Mouse (Mus musculus) liver, embryonic 12.5 days (tissue): ENCODE results near the gene Afap1. TPM values are rescaled to one million over a fixed set of nuclear protein-coding genes. Genes with fewer than 3 reads are reported as not detected.

Experiments
- ATAC-seq: fragments of 200-750 bp; cut with Nextera tagmentation; 2 replicates; pipeline ENCODE4 v1.8.0; 2017; ENCODE audit warnings: moderate number of reproducible peaks, mild to moderate bottlenecking, moderate library complexity
- H3K27ac ChIP-seq: fragments of 300-500 bp; sonication (generic); 2 replicates; pipeline ENCODE4 v1.5.1; 2016; ENCODE audit warnings: mild to moderate bottlenecking
- H3K27me3 ChIP-seq: fragments of 300-500 bp; sonication (generic); replicated peaks from 2 replicates; pipeline ENCODE4 v1.6.1; 2016; ENCODE audit warnings: mild to moderate bottlenecking, moderate library complexity
- H3K36me3 ChIP-seq: fragments of 300-500 bp; sonication (generic); 2 replicates; pipeline ENCODE4 v1.6.1; 2016; ENCODE audit warnings: mild to moderate bottlenecking, moderate library complexity
- H3K4me1 ChIP-seq: fragments of 300-500 bp; sonication (generic); 2 replicates; pipeline ENCODE4 v1.6.1; 2016
- H3K4me2 ChIP-seq: fragments of 300-500 bp; sonication (generic); 2 replicates; pipeline ENCODE4 v1.6.1; 2016; ENCODE audit warnings: mild to moderate bottlenecking, moderate library complexity
- H3K4me3 ChIP-seq: fragments of 300-500 bp; sonication (generic); 2 replicates; pipeline ENCODE4 v1.5.1; 2016; ENCODE audit warnings: mild to moderate bottlenecking, moderate library complexity
- H3K9ac ChIP-seq: fragments of 300-500 bp; sonication (generic); 2 replicates; pipeline ENCODE4 v1.6.1; 2016; ENCODE audit warnings: mild to moderate bottlenecking, moderate library complexity
- H3K9me3 ChIP-seq: fragments of 300-500 bp; sonication (generic); replicated peaks from 2 replicates; pipeline ENCODE4 v1.6.1; 2016; ENCODE audit warnings: mild to moderate bottlenecking, moderate library complexity
- WGBS: fragments of 180-500 bp; shearing (Covaris S2); methylation state at CpG from one replicate; pipeline ENCODE4 v1.1.7; 2016; ENCODE audit not compliant: insufficient replicate concordance; 5-methylcytosine and 5-hydroxymethylcytosine counted together
- polyA plus RNA-seq: library from polyadenylated mRNA; unstranded; fragments of >200 nt; fragmentation: Nextera tagmentation; extraction: Ambion mirVana; gene quantifications from 2 replicates; pipeline ENCODE4 v1.2.1, GENCODE M21; 2016

Afap1 gene
- polyA plus RNA-seq, result 2.6 and 2.7 TPM in 2 replicates

DNA sequence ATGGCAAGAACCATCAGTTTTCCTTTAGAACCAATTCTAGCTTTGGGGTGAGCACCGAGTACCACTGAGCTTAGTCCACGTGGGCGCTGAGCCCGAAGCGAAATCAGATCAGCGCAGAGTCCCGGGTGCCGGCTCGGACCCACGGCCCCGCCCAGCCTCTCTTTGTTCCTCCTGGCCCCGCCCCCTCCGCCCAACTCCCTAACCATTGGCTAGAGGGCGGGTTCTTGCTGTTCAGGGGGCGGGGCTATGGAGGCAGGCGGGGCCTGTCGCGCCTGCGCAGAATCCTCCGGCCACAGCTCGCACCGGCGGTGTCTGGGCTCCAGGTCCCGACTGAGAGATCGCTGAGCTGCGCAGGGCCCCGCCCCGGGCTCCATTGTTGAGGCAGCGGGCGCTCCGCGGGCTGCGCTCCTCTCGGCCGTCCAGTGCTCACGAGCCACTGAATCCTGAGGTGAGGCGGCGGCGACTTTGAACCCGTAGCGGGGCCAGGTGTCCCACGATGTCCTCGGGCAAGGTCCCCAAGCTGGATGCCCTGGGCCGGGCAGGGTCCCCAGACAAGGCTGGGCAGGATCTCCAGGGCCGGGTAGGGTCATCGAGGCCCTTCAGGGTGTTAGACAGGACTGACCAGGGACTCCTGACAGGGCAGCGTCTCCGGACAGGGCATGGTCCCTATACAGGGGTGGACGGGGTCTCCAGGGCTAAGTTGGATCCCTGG lies at the start of gene Afap1:
TSS of gene Afap1 (plus strand) at position 227 of the 712 bp plus-strand sequence.
- Histone ChIP-seq H3K9ac (peak within 1 kb of the TSS; percentile 50), H3K9me3 (no peaks in the 10 kb centered on the region), H3K36me3 (no peaks in the 10 kb centered on the region), H3K4me3 (peak within 1 kb of the TSS; percentile 56), H3K27me3 (peaks cover 52% of the 10 kb centered on the region), H3K27ac (no peak within 1 kb of the TSS), H3K4me1 (peaks cover 14% of the 10 kb centered on the region), H3K4me2 (peak within 1 kb of the TSS; percentile 75)
- WGBS, result 2% methylated on average over 49 of the region's 49 CpGs
- peak; percentile 90 for ATAC-seq

DNA sequence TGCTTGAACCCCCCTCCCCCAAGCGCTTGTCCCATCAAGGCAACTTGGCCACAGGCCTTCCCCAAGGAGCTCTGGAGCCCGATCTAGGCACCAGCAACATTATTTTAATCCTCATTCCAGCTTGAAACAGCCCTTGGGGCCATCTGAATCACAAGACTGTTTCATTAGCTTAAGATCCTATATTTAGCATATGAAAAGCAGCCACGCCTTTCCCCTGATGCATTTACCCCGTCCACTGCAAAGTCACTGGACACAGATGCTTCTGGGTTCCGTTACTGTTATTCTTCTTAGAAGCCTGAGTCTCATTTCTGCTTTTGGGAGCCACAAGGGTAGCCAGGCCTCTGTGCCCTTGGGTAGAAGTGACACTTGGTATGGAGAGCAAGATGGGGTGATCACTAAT lies 41.6 kb upstream of the Afap1 start:
- no peak for ATAC-seq
- Histone ChIP-seq H3K27ac (no peak overlapping the region), H3K27me3 (no peaks in the 10 kb centered on the region), H3K9ac (no peak overlapping the region), H3K36me3 (no peaks in the 10 kb centered on the region), H3K4me1 (no peaks in the 10 kb centered on the region), H3K4me3 (no peak overlapping the region), H3K9me3 (no peaks in the 10 kb centered on the region), H3K4me2 (no peak overlapping the region)
- WGBS, result 51% methylated on average over 5 of the region's 5 CpGs

DNA sequence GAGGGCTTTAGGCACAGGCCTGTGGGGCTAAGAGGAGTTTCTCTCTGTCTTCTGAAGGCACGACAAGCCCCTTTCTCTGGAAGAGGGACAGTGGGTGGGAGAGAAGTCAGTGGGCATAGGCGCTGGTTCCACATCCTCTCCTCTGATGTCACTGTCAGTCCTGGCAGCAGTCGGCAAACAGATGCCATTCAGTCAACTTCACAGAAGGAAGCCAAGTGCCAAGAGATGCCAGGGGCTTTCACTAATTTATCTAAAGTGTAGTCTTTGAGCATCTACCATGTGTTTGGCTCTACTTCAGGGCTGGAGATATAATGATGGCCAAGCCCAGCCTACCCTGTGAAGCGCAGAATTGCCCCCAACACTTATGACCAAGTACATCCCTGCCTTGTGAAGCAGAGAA lies 39.7 kb upstream of the Afap1 start:
- no peak overlapping the region for H3K4me3 ChIP-seq
- H3K9me3 ChIP-seq, result no peaks in the 10 kb centered on the region
- no peak overlapping the region for H3K4me2 ChIP-seq
- ATAC-seq, result no peak
- H3K27ac ChIP-seq, result no peak overlapping the region
- no peak overlapping the region for H3K9ac ChIP-seq
- no peaks in the 10 kb centered on the region for H3K36me3 ChIP-seq
- WGBS, result 69% methylated on average over 4 of the region's 4 CpGs
- no peaks in the 10 kb centered on the region for H3K27me3 ChIP-seq
- no peaks in the 10 kb centered on the region for H3K4me1 ChIP-seq

DNA sequence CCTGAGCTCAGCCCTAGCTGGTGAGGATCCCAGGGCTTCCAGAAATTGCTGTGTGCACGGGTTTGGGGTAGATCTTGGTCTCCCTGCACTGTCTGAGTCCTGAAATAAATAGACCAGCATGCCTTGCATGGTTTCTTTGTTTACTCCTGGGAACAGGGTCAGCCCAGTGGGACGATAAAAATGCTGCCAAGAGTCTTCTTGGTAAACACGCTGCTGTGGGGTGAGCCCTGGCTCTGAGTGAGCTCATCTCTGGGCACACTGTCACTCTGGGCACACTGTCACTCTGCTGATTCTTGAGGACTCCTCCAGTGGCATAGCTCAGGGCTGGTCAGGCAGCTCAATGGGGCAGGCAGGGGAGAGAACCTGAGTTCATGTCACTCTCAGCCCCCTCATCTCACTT lies 36.9 kb upstream of the Afap1 start:
- Histone ChIP-seq H3K27ac (no peak overlapping the region), H3K9ac (no peak overlapping the region), H3K36me3 (no peaks in the 10 kb centered on the region), H3K4me3 (no peak overlapping the region), H3K4me2 (no peak overlapping the region), H3K27me3 (peaks cover 6% of the 10 kb centered on the region; the same call in 1 of the 2 replicates), H3K4me1 (no peaks in the 10 kb centered on the region), H3K9me3 (no peaks in the 10 kb centered on the region)
- 31% methylated on average over 3 of the region's 3 CpGs for WGBS
- no peak for ATAC-seq

DNA sequence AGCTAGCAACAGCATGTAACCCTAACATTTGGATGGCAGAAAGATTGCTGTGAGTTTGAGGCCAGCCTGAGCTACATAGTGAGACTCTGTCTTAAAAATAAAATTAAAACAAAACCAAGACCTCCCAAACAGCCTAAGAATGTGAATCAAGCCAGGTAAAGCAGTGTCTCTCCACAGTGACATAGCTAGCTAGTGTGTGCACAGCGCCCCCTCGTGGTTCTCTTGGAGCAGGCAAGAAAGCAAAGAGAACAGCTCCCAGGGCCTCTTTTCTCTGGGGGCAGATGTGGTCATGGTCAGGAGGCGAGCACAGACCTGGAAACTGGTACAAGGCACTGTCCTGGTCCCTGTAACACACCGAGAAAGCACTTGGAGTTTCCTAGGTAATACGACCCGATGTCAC lies 35.0 kb upstream of the Afap1 start:
- no peak overlapping the region for H3K4me2 ChIP-seq
- peaks cover 6% of the 10 kb centered on the region; the same call in 1 of the 2 replicates for H3K27me3 ChIP-seq
- no peak; the same call in 1 of the 2 replicates for ATAC-seq
- no peak overlapping the region for H3K27ac ChIP-seq
- no peak overlapping the region for H3K4me3 ChIP-seq
- no peak overlapping the region for H3K9ac ChIP-seq
- H3K4me1 ChIP-seq, result no peaks in the 10 kb centered on the region
- H3K9me3 ChIP-seq, result no peaks in the 10 kb centered on the region
- 23% methylated on average over 6 of the region's 6 CpGs for WGBS
- H3K36me3 ChIP-seq, result no peaks in the 10 kb centered on the region

DNA sequence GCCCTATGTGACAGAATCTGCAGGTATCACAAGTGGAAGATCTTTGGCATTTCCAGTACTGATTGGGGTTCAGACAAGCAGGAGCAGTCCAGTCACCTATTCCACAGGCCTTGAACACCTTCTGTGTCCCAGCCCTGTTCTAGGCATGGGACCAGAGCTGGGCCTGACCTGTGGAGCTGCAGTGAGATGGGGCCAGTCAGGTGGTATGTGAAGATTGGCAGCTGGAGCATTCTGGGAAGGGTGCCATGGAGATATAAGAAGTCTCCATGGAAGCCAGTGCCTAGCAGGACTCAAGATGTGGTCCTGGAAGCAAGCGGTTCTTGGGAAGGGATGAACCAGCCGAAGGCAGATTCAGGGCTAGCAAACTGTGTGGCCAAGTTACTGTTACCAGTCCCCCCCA lies 31.7 kb upstream of the Afap1 start:
- whole genome bisulfite sequencing, result 82% methylated on average over 2 of the region's 2 CpGs
- H3K4me1 ChIP-seq, result no peaks in the 10 kb centered on the region
- H3K36me3 ChIP-seq, result no peaks in the 10 kb centered on the region
- H3K27me3 ChIP-seq, result peaks cover 6% of the 10 kb centered on the region; the same call in 1 of the 2 replicates
- H3K4me3 ChIP-seq, result no peak overlapping the region
- no peak overlapping the region for H3K27ac ChIP-seq
- no peak overlapping the region for H3K4me2 ChIP-seq
- no peaks in the 10 kb centered on the region for H3K9me3 ChIP-seq
- ATAC-seq, result no peak
- no peak overlapping the region for H3K9ac ChIP-seq

DNA sequence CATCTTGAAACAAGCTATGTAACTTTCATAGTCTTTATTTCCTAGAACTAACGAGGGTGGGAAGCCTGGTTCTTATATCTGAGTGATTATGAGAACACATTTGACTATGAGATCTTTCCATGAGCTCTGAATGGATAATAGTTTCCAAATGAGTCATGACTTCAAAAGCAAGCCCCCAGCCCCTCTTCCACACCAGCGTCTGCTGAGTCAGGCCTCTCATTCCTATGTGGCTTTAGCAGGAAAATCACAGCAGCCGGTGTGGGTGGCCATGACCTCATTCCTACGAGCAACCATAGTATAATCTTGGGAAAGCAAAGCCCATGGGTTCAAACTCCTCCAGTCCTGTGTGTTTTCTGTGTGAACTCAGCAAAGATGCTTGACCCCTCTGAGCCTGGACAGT lies 23.1 kb upstream of the Afap1 start:
- H3K9ac ChIP-seq, result no peak overlapping the region
- ATAC-seq, result no peak
- 53% methylated on average over 4 of the region's 4 CpGs for WGBS

DNA sequence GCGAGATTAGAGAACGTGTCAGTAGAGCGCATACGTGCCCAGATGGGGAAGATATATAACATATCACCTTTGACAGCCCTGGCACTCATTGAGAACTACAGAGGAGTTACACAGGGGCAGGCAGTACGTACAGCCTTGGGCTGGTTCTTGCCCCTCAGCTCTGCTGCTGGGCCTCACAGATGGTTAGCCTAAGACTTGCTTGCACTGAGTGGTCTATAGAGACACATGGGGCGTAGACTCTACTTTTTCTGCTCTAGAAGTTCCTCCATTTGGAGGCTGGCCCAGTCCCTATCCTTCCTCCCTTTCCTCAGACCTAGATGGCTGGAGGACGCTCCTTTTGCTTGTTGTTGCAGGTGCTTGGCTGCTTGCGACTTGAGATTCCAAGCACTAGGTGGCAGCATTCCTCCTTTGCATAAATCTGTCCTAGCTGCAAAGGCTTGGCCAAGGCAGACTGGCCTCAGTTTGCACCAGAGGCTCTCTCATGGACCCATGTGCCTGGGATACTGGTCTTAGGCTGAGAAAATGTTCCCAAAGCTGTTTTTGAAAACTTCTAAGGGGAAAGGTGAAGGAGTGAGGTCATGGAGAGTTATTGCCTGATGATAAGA lies 22.6 kb upstream of the Afap1 start:
- Histone ChIP-seq H3K9me3 (no peaks in the 10 kb centered on the region), H3K4me1 (no peaks in the 10 kb centered on the region), H3K36me3 (no peaks in the 10 kb centered on the region), H3K27me3 (peaks cover 3% of the 10 kb centered on the region; the same call in 1 of the 2 replicates), H3K4me3 (no peak overlapping the region), H3K9ac (no peak overlapping the region), H3K27ac (no peak overlapping the region), H3K4me2 (no peak overlapping the region)
- 41% methylated on average over 8 of the region's 8 CpGs for WGBS
- ATAC-seq, result no peak

More for the DNA sequence above, 23.1 kb upstream of the Afap1 start:
- Histone ChIP-seq H3K9me3 (no peaks in the 10 kb centered on the region), H3K27ac (no peak overlapping the region), H3K4me1 (no peaks in the 10 kb centered on the region), H3K4me2 (no peak overlapping the region), H3K4me3 (no peak overlapping the region), H3K36me3 (no peaks in the 10 kb centered on the region), H3K27me3 (no peaks in the 10 kb centered on the region)

DNA sequence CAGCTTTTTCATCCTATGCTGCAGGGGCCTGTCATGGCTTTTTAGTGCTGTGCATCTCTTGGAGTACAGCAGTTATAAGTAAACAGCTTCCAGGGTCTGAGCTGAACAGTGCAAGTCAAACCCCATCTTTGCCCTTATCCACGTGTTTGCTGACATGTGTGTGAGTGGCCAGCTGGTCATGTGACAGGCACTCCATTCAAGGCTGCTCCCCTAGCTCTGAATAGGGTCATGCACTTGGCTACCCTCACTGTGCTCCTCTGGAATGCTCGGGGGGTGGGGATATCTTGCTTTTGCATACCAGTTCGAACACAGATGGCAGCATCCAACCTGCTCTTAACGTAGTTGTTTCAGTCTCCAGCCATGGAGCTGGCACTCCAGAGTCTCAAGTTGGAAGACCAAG lies 19.7 kb upstream of the Afap1 start:
- no peak for ATAC-seq
- H3K4me2 ChIP-seq, result no peak overlapping the region
- WGBS, result 54% methylated on average over 4 of the region's 4 CpGs

DNA sequence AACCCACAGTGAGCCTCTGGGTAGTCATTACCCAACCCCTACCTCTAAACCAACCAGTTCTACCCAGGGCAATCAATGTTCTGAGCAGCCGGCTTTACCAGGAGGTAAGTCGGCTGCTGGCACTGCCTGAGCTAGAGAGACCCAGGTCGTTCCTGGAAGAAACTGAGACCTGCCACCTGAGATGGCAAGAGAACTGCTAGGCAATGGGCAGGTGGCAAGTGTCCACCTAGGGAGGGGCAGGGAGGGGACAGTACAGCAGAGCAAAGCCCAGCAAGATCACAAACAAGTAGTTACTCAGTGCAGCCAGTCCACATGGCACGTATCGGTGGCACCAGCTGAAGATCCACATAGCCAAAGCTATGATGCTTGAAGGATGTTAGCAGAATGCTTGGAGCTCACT lies 16.9 kb upstream of the Afap1 start:
- H3K27ac ChIP-seq, result no peak overlapping the region
- H3K4me1 ChIP-seq, result no peaks in the 10 kb centered on the region
- no peaks in the 10 kb centered on the region for H3K36me3 ChIP-seq
- H3K27me3 ChIP-seq, result peaks cover 12% of the 10 kb centered on the region; the same call in 1 of the 2 replicates
- H3K4me2 ChIP-seq, result no peak overlapping the region
- H3K4me3 ChIP-seq, result no peak overlapping the region
- no peaks in the 10 kb centered on the region for H3K9me3 ChIP-seq
- no peak for ATAC-seq
- H3K9ac ChIP-seq, result no peak overlapping the region
- WGBS, result 81% methylated on average over 5 of the region's 5 CpGs

More for the DNA sequence above, 19.7 kb upstream of the Afap1 start:
- no peaks in the 10 kb centered on the region for H3K36me3 ChIP-seq
- H3K27me3 ChIP-seq, result peaks cover 3% of the 10 kb centered on the region; the same call in 1 of the 2 replicates
- no peak overlapping the region for H3K9ac ChIP-seq
- no peaks in the 10 kb centered on the region for H3K4me1 ChIP-seq
- no peak overlapping the region for H3K4me3 ChIP-seq
- H3K27ac ChIP-seq, result no peak overlapping the region
- H3K9me3 ChIP-seq, result no peaks in the 10 kb centered on the region

DNA sequence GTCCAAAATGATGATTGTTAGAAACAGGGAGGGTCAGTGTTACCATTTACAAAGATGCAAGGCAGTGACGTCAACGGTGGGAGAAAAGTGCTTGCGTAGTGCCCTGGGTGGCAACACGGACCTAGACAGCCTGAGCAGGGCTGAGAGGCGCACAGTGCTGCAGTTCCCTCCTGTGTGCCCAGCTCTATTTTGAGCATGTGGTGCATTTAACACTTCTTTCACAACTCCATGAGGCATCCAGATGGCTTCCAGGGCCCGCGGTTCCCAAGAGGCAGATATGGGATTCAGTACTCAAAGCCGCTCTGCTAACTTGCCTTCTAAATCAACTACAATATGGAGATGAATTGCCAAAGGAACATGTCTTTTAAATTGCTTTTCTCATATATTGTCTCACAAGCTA lies 13.9 kb upstream of the Afap1 start:
- H3K27me3 ChIP-seq, result peaks cover 14% of the 10 kb centered on the region; the same call in 1 of the 2 replicates
- WGBS, result 80% methylated on average over 8 of the region's 8 CpGs

DNA sequence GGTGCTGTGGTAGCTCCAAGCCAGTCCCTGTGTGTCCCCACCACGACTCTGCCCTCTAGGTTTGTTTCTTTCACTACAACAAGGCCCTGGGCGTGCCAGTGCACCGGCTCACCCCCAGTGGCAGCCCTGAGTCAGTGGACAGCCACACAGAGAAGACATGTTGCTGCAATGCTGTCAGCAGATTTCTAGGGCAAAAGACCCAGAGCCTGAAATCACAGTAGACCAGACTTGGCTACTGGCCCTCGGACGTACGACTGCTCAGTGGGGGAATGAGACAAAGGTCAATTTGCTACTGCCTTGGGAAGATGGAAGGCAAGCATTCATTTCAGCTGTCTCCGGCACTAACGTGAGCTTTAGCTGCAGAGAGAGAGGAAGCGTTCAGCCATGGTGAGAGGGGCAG lies 10.7 kb upstream of the Afap1 start:
- Histone ChIP-seq H3K9ac (no peak overlapping the region), H3K27ac (no peak overlapping the region), H3K27me3 (0 out of 2 replicates have a peak, but pooled peaks cover 17% of the 10 kb centered on the region), H3K4me1 (no peaks in the 10 kb centered on the region), H3K36me3 (no peaks in the 10 kb centered on the region), H3K9me3 (no peaks in the 10 kb centered on the region), H3K4me3 (no peak overlapping the region), H3K4me2 (no peak overlapping the region)
- ATAC-seq, result no peak
- 60% methylated on average over 9 of the region's 9 CpGs for WGBS

More for the DNA sequence above, 13.9 kb upstream of the Afap1 start:
- Histone ChIP-seq H3K4me1 (no peaks in the 10 kb centered on the region), H3K4me3 (no peak overlapping the region), H3K9ac (no peak overlapping the region), H3K4me2 (no peak overlapping the region), H3K9me3 (no peaks in the 10 kb centered on the region), H3K27ac (no peak overlapping the region), H3K36me3 (no peaks in the 10 kb centered on the region)
- ATAC-seq, result no peak
